Mouse (Mus musculus) gastrocnemius, adult 8-10 months (tissue): ENCODE measurements at regions not wholly inside any gene's neighbourhood (a gene's known extent, or its start where the extent isn't known, plus 50 kb on each side); places are given as distances from the start of the nearest gene placed in this dataset.

Source experiments
- DNase-seq, 2 experiments: peaks; one replicate each; pipeline ENCODE4 v3.0.0; 2022; ENCODE audit warnings: low spot score in 2 of 2

DNA sequence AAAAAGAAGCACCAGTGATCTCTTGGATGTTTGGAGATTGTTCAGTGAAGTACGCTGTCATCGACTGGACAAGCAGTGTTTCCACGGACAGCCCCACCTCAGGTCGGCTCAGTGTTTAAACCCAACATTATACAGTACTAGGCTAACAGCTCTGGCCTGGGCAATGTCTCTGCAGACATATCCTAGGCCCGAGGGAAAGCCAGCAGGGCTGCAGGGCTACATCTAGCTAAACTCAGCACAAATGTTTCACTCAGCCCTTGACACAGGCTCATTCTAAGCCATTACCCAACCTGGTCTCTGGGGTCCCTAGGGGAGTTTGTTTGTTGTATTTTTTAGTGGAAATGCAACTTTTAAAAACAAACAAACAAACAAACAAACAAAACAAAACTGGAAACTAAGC lies 52.1 kb upstream of the Anapc15-ps start:
- no peak for DNase-seq
